Mouse (Mus musculus) forebrain, postnatal 0 days (tissue): ENCODE results near the gene Ick. TPM values are rescaled to one million over a fixed set of nuclear protein-coding genes. Genes with fewer than 3 reads are reported as not detected.
"Not testable (repeated sequence)": the region's sequence is repeated elsewhere in the genome, so short reads cannot be mapped to it uniquely, and the experiment has no call there.

Source experiments
- ATAC-seq: fragments of 200-750 bp; cut with Nextera tagmentation; 2 replicates; pipeline ENCODE4 v1.8.0; 2017; ENCODE audit warnings: mild to moderate bottlenecking, moderate library complexity
- DNase-seq: peaks from one replicate; pipeline ENCODE4 v3.0.0-alpha.2; 2015
- H3K27ac ChIP-seq: fragments of 300-500 bp; sonication (generic); 2 replicates; pipeline ENCODE4 v1.5.1; 2014; ENCODE audit warnings: low read depth, mild to moderate bottlenecking, antibody characterized with exemption, low read length, moderate library complexity, mixed read lengths
- H3K27me3 ChIP-seq: fragments of 300-500 bp; sonication (generic); 2 replicates; pipeline ENCODE4 v1.6.1; 2014; ENCODE audit warnings: mild to moderate bottlenecking, low read length, mixed read lengths; ENCODE audit not compliant: insufficient read depth
- H3K36me3 ChIP-seq: fragments of 300-500 bp; sonication (generic); 2 replicates; pipeline ENCODE4 v1.6.1; 2014; ENCODE audit warnings: mild to moderate bottlenecking, moderate library complexity; ENCODE audit not compliant: insufficient read depth
- H3K4me1 ChIP-seq: fragments of 300-500 bp; sonication (generic); 2 replicates; pipeline ENCODE4 v1.6.1; 2014; ENCODE audit warnings: antibody characterized with exemption; ENCODE audit not compliant: insufficient read depth
- H3K4me2 ChIP-seq: fragments of 300-500 bp; sonication (generic); 2 replicates; pipeline ENCODE4 v1.6.1; 2014; ENCODE audit warnings: low read depth, mild to moderate bottlenecking, moderate library complexity
- H3K4me3 ChIP-seq: fragments of 300-500 bp; sonication (generic); 2 replicates; pipeline ENCODE4 v1.5.1; 2014; ENCODE audit warnings: low read depth, low read length, mixed read lengths
- H3K9ac ChIP-seq: fragments of 300-500 bp; sonication (generic); 2 replicates; pipeline ENCODE4 v1.6.1; 2014; ENCODE audit warnings: mild to moderate bottlenecking
- H3K9me3 ChIP-seq: fragments of 300-500 bp; sonication (generic); 2 replicates; pipeline ENCODE4 v1.6.1; 2016; ENCODE audit warnings: low read length
- CTCF ChIP-seq: sonication (generic); IDR thresholded peaks from 2 replicates; pipeline ENCODE4 v1.5.1; 2016; ENCODE audit warnings: antibody characterized with exemption, control low read depth, low read depth
- WGBS: fragments of 180-500 bp; shearing (Covaris S2); extraction: QIAGEN DNeasy Blood & Tissue Kit; methylation state at CpG from one replicate; pipeline ENCODE4 v1.1.7; 2014; 5-methylcytosine and 5-hydroxymethylcytosine counted together
- polyA plus RNA-seq: library from polyadenylated mRNA; unstranded; fragments of >200 nt; fragmentation: Nextera tagmentation; extraction: Ambion mirVana; gene quantifications from 2 replicates; pipeline ENCODE4 v1.2.1, GENCODE M21; 2015
- total RNA-seq: library from RNA; depleted of rRNA; stranded (reverse); fragments of >200 nt; gene quantifications from 2 replicates; pipeline ENCODE4 v1.2.3, GENCODE M21; 2014

The Ick gene
- total and polyA plus RNA-seq, 2 experiments from 2014 or later = 36.3 to 39.7 TPM

GRCm38 (mm10) chr9:78146099-78146498 lies 37.1 kb downstream of the Ick start:
- Histone ChIP-seq H3K9me3 (no peaks in the 10 kb centered on the region), H3K4me3 (no peak overlapping the region), H3K4me1 (no peaks in the 10 kb centered on the region), H3K27me3 (no peaks in the 10 kb centered on the region), H3K9ac (no peak overlapping the region), H3K4me2 (no peak overlapping the region), H3K27ac (no peak overlapping the region), H3K36me3 (peaks cover 63% of the 10 kb centered on the region)
- ATAC-seq (peak; percentile 50), DNase-seq (no peak)
- no peak for TF ChIP-seq CTCF
- 49% methylated on average over 4 of the region's 4 CpGs for WGBS

GRCm38 (mm10) chr9:78146627-78147026 lies 37.6 kb downstream of the Ick start:
- no peak for DNase-seq
- 72% methylated on average over 6 of the region's 6 CpGs for WGBS
- ATAC-seq = 0 out of 2 replicates have a peak, but pooled peaks have one; percentile 24

GRCm38 (mm10) chr9:78148149-78148548 lies 39.2 kb downstream of the Ick start:
- Histone ChIP-seq H3K27me3 (no peaks in the 10 kb centered on the region), H3K4me3 (no peak overlapping the region), H3K27ac (no peak overlapping the region), H3K4me2 (no peak overlapping the region), H3K4me1 (no peaks in the 10 kb centered on the region), H3K36me3 (peaks cover 58% of the 10 kb centered on the region), H3K9ac (no peak overlapping the region), H3K9me3 (no peaks in the 10 kb centered on the region)
- ATAC-seq (no peak), DNase-seq (no peak)
- WGBS = 94% methylated on average over 6 of the region's 6 CpGs
- no peak for TF ChIP-seq CTCF

More at GRCm38 (mm10) chr9:78146627-78147026, 37.6 kb downstream of the Ick start:
- 0 out of 2 replicates have a peak overlapping the region, but pooled peaks have one; percentile 5 for H3K27ac ChIP-seq
- no peak overlapping the region for H3K4me2 ChIP-seq
- H3K9me3 ChIP-seq = no peaks in the 10 kb centered on the region
- TF ChIP-seq CTCF = no peak
- no peaks in the 10 kb centered on the region for H3K27me3 ChIP-seq
- H3K36me3 ChIP-seq = peaks cover 63% of the 10 kb centered on the region
- no peak overlapping the region for H3K9ac ChIP-seq
- no peaks in the 10 kb centered on the region for H3K4me1 ChIP-seq
- H3K4me3 ChIP-seq = no peak overlapping the region

GRCm38 (mm10) chr9:78149770-78150169 lies 40.8 kb downstream of the Ick start:
- H3K27ac ChIP-seq, H3K9ac ChIP-seq, DNase-seq, ATAC-seq, H3K4me3 ChIP-seq, H3K9me3 ChIP-seq, H3K4me2 ChIP-seq, H3K27me3 ChIP-seq, H3K4me1 ChIP-seq: not testable (repeated sequence)
- H3K36me3 ChIP-seq = peaks cover 56% of the 10 kb centered on the region
- WGBS = 93% methylated on average over 2 of the region's 2 CpGs

- Histone ChIP-seq H3K9ac (no peak overlapping the region), H3K4me2 (no peak overlapping the region), H3K27me3 (no peaks in the 10 kb centered on the region), H3K4me3 (no peak overlapping the region), H3K4me1 (no peaks in the 10 kb centered on the region), H3K27ac (no peak overlapping the region), H3K9me3 (no peaks in the 10 kb centered on the region), H3K36me3 (peaks cover 68% of the 10 kb centered on the region)
- no peak for DNase-seq
- 90% methylated on average over 11 of the region's 11 CpGs for WGBS
- ATAC-seq = no peak
- TF ChIP-seq CTCF = 0 out of 2 replicates have a peak, but pooled peaks have one; percentile 5
Measured at GRCm38 (mm10) chr9:78154211-78154977, 45.4 kb downstream of the Ick start.

- Histone ChIP-seq H3K9ac (no peak overlapping the region), H3K4me2 (no peak overlapping the region), H3K36me3 (peaks cover 76% of the 10 kb centered on the region), H3K4me1 (no peaks in the 10 kb centered on the region), H3K9me3 (no peaks in the 10 kb centered on the region), H3K27ac (no peak overlapping the region), H3K27me3 (no peaks in the 10 kb centered on the region), H3K4me3 (no peak overlapping the region)
- DNase-seq = no peak
- 74% methylated on average over 1 of the region's 1 CpGs for WGBS
- no peak for ATAC-seq
- TF ChIP-seq CTCF = no peak
Measured at GRCm38 (mm10) chr9:78157221-78157620, 48.2 kb downstream of the Ick start.

- H3K9ac ChIP-seq = no peak overlapping the region
- no peak overlapping the region for H3K4me2 ChIP-seq
- H3K27me3 ChIP-seq = no peaks in the 10 kb centered on the region
- no peak overlapping the region for H3K4me3 ChIP-seq
- H3K27ac ChIP-seq = no peak overlapping the region
- H3K36me3 ChIP-seq = peaks cover 82% of the 10 kb centered on the region
- no peak for TF ChIP-seq CTCF
- H3K9me3 ChIP-seq = no peaks in the 10 kb centered on the region
- H3K4me1 ChIP-seq = no peaks in the 10 kb centered on the region
- DNase-seq = no peak
- ATAC-seq = no peak
- 87% methylated on average over 10 of the region's 10 CpGs for WGBS
Measured at GRCm38 (mm10) chr9:78163291-78163690, 54.3 kb downstream of the Ick start.
